Mouse (Mus musculus) neural tube, embryonic 11.5 days (tissue): ENCODE measurements around the gene Psmc3. TPM values are rescaled to one million over a fixed set of nuclear protein-coding genes. Genes with fewer than 3 reads are reported as not detected.
A peak's percentile ranks its signal among the peaks of the same experiment; 100 is the strongest.
"Not testable (repeated sequence)": the region's sequence is repeated elsewhere in the genome, so short reads cannot be mapped to it uniquely, and the experiment has no call there.

Experiments used
- ATAC-seq: fragments of 200-750 bp; cut with Nextera tagmentation; 2 replicates; pipeline ENCODE4 v1.8.0; 2017; ENCODE audit warnings: moderate number of reproducible peaks, mild to moderate bottlenecking, moderate TSS enrichment, moderate library complexity; ENCODE audit not compliant: insufficient read depth, low FRiP score, low TSS enrichment
- DNase-seq: peaks from one replicate; pipeline ENCODE4 v3.0.0-alpha.2; 2015; ENCODE audit warnings: low spot score
- H3K27ac ChIP-seq: fragments of 300-500 bp; sonication (generic); 2 replicates; pipeline ENCODE4 v1.5.1; 2014; ENCODE audit warnings: low read depth, mild to moderate bottlenecking, low read length
- H3K27me3 ChIP-seq: fragments of 300-500 bp; sonication (generic); 2 replicates; pipeline ENCODE4 v1.6.1; 2014; ENCODE audit warnings: mild to moderate bottlenecking, low read length, mixed read lengths; ENCODE audit not compliant: control insufficient read depth, insufficient read depth
- H3K36me3 ChIP-seq: fragments of 300-500 bp; sonication (generic); 2 replicates; pipeline ENCODE4 v1.6.1; 2014; ENCODE audit warnings: mild to moderate bottlenecking, low read length, moderate library complexity, mixed read lengths; ENCODE audit not compliant: control insufficient read depth, insufficient read depth
- H3K4me1 ChIP-seq: fragments of 300-500 bp; sonication (generic); 2 replicates; pipeline ENCODE4 v1.6.1; 2014; ENCODE audit warnings: low read length, mixed read lengths; ENCODE audit not compliant: control insufficient read depth, insufficient read depth
- H3K4me2 ChIP-seq: fragments of 300-500 bp; sonication (generic); 2 replicates; pipeline ENCODE4 v1.6.1; 2014; ENCODE audit warnings: low read depth, mild to moderate bottlenecking, moderate library complexity
- H3K4me3 ChIP-seq: fragments of 300-500 bp; sonication (generic); 2 replicates; pipeline ENCODE4 v1.5.1; 2014; ENCODE audit warnings: low read depth, low read length
- H3K9ac ChIP-seq: fragments of 300-500 bp; sonication (generic); 2 replicates; pipeline ENCODE4 v1.6.1; 2014; ENCODE audit warnings: mild to moderate bottlenecking, low read length
- H3K9me3 ChIP-seq: fragments of 300-500 bp; sonication (generic); 2 replicates; pipeline ENCODE4 v1.6.1; 2016; ENCODE audit warnings: low read length; ENCODE audit not compliant: control insufficient read depth
- WGBS: fragments of 180-500 bp; shearing (Covaris S2); extraction: QIAGEN DNeasy Blood & Tissue Kit; methylation state at CpG from one replicate; pipeline ENCODE4 v1.1.7; 2014; 5-methylcytosine and 5-hydroxymethylcytosine counted together
- polyA plus RNA-seq: library from polyadenylated mRNA; unstranded; fragments of >200 nt; fragmentation: Nextera tagmentation; extraction: Ambion mirVana; gene quantifications from 2 replicates; pipeline ENCODE4 v1.2.1, GENCODE M21; 2014

Gene Psmc3
- polyA plus RNA-seq, 1 experiment from 2014 or later: 387 TPM

DNA sequence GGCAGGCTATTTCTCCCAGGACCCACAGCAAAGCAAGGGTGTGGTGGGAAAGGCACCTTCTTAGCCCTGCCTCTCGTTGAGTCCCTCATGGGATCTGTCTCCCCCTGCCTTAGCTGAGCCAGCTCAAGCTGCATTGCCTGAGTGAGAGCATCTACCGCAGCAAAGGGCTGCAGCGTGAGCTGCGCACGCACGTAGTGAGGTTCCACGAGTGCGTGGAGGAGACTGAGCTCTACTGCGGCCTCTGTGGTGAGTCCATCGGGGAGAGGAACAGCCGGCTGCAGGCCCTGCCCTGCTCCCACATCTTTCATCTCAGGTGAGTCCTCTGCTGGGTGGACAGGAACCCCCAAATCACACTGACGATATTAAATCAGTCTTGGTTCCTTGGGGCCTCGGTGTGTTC lies 9.1 kb upstream of the Psmc3 start:
- no peak overlapping the region for H3K4me3 ChIP-seq
- no peaks in the 10 kb centered on the region for H3K27me3 ChIP-seq
- DNase-seq (no peak), ATAC-seq (no peak)
- H3K27ac ChIP-seq: no peak overlapping the region
- H3K4me2 ChIP-seq: no peak overlapping the region
- no peaks in the 10 kb centered on the region for H3K9me3 ChIP-seq
- no peaks in the 10 kb centered on the region for H3K4me1 ChIP-seq
- 85% methylated on average over 13 of the region's 13 CpGs for WGBS
- no peaks in the 10 kb centered on the region for H3K36me3 ChIP-seq
- H3K9ac ChIP-seq: no peak overlapping the region

DNA sequence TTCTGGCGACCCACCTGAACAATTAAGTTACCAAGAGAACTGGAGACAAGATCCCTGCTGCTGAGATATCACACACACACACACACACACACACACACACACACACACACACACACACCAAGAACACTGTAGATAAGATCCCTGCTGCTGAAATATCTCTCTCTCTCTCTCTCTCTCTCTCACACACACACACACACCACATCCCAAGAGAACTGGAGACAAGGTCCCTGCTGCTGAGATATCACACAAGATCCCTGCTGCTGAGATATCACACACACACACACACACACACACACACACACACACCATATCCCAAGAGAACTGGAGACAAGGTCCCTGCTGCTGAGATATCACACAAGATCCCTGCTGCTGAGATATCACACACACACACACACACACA lies 8.0 kb upstream of the Psmc3 start:
- not testable (repeated sequence) for H3K27me3 ChIP-seq, H3K36me3 ChIP-seq, DNase-seq, H3K9ac ChIP-seq, H3K27ac ChIP-seq, ATAC-seq, H3K9me3 ChIP-seq, H3K4me3 ChIP-seq, H3K4me1 ChIP-seq, H3K4me2 ChIP-seq
- WGBS: 88% methylated on average over 1 of the region's 1 CpGs

DNA sequence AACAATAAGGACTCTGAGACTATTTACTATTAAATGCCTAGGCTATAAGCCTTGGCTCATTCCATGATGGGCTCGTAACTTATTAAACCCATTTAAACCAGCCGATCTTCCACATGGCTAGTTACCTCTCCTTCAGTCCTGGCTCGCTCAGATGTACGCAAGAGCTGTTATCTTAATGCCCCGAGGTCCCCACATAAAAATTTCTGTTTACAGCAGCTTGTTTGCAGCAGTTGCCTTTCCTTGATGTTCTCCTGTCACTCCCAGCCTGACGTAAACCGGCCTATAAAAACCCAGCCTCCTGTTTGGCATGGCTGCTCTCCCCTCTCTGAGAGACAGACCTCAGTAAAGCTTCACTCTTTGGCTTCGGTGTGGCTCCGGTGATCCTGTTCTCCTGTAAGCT lies 6.5 kb upstream of the Psmc3 start:
- DNase-seq (no peak), ATAC-seq (no peak)
- H3K27ac ChIP-seq: no peak overlapping the region
- no peaks in the 10 kb centered on the region; the same call in 1 of the 2 replicates for H3K36me3 ChIP-seq
- no peak overlapping the region for H3K9ac ChIP-seq
- H3K27me3 ChIP-seq: no peaks in the 10 kb centered on the region
- H3K4me1 ChIP-seq: no peaks in the 10 kb centered on the region
- 81% methylated on average over 9 of the region's 9 CpGs for WGBS
- no peak overlapping the region for H3K4me2 ChIP-seq
- no peak overlapping the region for H3K4me3 ChIP-seq
- no peaks in the 10 kb centered on the region for H3K9me3 ChIP-seq

DNA sequence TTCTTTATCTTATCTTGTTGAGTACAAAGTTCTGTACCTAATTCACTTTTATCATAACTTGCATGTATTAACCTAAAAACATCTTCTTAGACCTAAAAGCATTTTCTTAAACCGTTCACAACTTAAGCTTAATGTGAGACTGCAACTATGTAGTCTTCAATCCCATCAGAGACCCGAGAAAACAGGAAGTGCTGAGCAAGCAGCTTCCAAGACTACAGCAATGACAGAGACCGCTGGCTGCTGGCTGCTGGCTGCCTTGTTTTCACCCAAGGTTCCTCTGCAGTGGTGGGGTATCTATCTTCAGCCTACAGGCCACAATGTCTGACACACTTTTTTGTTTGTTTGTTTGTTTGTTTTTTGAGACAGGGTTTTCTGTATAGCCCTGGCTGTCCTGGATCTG lies 1.9 kb upstream of the Psmc3 start:
- H3K4me1 ChIP-seq: peaks cover 7% of the 10 kb centered on the region
- H3K9ac ChIP-seq: no peak overlapping the region
- H3K4me2 ChIP-seq: no peak overlapping the region
- peaks cover 8% of the 10 kb centered on the region for H3K36me3 ChIP-seq
- DNase-seq: no peak
- WGBS: 87% methylated on average over 3 of the region's 3 CpGs
- no peak overlapping the region for H3K27ac ChIP-seq
- ATAC-seq: no peak
- no peaks in the 10 kb centered on the region for H3K9me3 ChIP-seq
- no peaks in the 10 kb centered on the region for H3K27me3 ChIP-seq
- H3K4me3 ChIP-seq: no peak overlapping the region

DNA sequence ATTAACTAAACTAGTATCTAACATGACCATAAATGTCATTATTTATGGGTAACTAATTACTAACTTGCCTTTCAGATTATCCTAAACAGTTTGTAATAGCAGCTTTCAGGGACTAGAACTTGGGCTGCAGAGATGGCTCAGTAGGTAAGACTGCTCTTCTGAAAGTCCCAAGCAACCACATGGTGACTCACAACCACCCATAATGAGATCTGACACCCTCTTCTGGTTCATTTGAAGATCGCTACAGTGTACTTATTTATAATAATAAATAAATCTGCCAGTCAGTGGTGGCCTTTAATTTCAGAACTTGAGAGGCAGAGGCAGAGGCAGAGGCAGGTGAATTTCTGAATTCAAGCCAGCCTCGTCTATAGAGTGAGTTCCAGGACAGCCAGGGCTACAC lies 1.1 kb upstream of the Psmc3 start:
- 69% methylated on average over 2 of the region's 2 CpGs for WGBS
- H3K27ac ChIP-seq: no peak overlapping the region

DNA sequence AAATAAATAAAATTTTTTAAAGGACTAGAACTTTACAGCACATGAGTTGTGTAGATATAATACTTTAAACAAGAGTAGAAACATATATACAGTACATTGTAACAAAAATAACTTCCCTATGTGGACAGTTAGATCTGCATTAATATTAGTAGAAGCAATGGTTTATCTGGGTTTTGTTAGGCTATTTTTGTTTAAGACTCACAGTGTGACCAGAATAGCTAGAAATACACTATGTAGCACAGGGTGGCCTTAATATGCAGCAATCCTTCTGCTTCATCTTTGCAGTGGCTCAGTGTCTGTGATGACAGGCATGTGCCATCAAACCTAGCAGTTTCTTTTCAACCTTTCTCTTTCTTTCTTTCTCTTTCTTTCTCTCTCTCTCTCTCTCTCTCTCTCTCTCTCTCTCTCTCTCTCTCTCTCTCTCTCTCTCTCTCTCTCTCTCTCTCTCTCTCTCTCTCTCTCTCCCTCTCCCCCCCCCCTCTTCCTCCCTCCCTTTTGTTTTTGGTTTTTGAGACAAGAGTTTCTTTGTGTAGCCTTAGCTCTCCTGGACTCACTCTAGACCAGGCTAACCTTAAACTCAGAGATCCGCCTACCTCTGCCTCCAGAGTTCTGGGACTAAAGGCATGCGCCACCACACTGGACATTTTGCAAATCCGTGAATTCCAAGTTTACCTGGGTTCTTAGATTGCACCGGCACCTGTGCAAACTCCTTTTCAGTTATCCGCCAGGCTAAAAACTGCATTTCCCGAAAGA lies 452 bp upstream of the Psmc3 start:
- DNase-seq (no peak), ATAC-seq (peak; percentile 80)
- Histone ChIP-seq H3K9me3 (no peaks in the 10 kb centered on the region), H3K4me3 (peak overlapping the region; percentile 75), H3K4me2 (peak overlapping the region; percentile 89), H3K4me1 (peaks cover 7% of the 10 kb centered on the region), H3K36me3 (peaks cover 12% of the 10 kb centered on the region), H3K27ac (no peak overlapping the region), H3K9ac (peak overlapping the region; percentile 84), H3K27me3 (no peaks in the 10 kb centered on the region)
- WGBS: under 1% methylated on average over 6 of the region's 6 CpGs

More for the DNA sequence above, 1.1 kb upstream of the Psmc3 start:
- H3K4me3 ChIP-seq: no peak overlapping the region
- peaks cover 7% of the 10 kb centered on the region for H3K4me1 ChIP-seq
- peaks cover 10% of the 10 kb centered on the region for H3K36me3 ChIP-seq
- no peak overlapping the region for H3K9ac ChIP-seq
- ATAC-seq (no peak), DNase-seq (no peak)
- H3K9me3 ChIP-seq: no peaks in the 10 kb centered on the region
- H3K27me3 ChIP-seq: no peaks in the 10 kb centered on the region
- no peak overlapping the region for H3K4me2 ChIP-seq

DNA sequence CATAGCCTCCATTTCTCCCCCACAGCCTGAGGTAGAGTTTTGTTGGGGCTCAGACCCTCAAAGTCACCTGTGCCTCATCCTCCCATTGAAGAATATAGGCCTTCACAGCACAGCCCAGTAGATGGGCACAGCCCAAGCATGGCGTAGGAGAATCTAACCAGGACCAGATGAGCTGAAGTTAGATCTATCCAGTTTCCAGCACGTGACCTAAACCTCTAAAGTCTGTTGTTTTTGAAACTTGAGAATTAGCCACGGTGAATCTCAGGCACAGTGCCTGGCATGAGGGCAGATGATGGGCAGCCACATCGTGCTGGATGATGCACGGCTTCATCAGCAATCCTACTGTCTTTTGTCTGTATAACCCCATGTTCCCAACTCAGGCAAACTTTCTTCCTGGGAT lies 4.6 kb downstream of the Psmc3 start:
- H3K9ac ChIP-seq: no peak overlapping the region
- H3K27ac ChIP-seq: no peak overlapping the region
- WGBS: 84% methylated on average over 5 of the region's 5 CpGs
- H3K9me3 ChIP-seq: no peaks in the 10 kb centered on the region
- no peaks in the 10 kb centered on the region for H3K27me3 ChIP-seq
- peaks cover 33% of the 10 kb centered on the region for H3K36me3 ChIP-seq
- ATAC-seq: no peak
- no peak overlapping the region for H3K4me2 ChIP-seq
- peaks cover 7% of the 10 kb centered on the region for H3K4me1 ChIP-seq
- DNase-seq: no peak
- H3K4me3 ChIP-seq: no peak overlapping the region

DNA sequence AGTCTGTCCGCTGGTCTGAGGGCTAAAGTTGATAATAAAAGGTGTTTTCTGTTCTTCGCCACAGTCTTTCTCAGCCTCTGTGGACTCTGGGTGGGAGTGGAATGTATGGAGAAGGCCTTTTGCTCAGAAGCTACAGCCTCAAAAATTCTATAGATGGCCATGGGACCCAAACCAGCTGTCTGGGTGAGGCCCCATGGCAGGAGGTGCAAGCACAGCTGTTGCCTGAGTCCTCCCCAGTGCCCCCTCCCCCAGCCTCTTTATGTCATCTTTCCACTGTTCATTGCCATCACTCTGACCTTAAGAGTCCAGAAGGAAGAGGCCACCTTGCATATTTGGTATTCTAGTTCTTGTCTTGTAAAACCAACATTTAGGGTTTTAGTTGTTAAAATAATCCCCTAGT lies 5.6 kb downstream of the Psmc3 start:
- Histone ChIP-seq H3K9me3 (no peaks in the 10 kb centered on the region), H3K36me3 (peaks cover 37% of the 10 kb centered on the region), H3K4me1 (peaks cover 7% of the 10 kb centered on the region), H3K27me3 (no peaks in the 10 kb centered on the region), H3K9ac (no peak overlapping the region), H3K27ac (no peak overlapping the region), H3K4me2 (no peak overlapping the region), H3K4me3 (no peak overlapping the region)
- 96% methylated on average over 2 of the region's 2 CpGs for WGBS
- ATAC-seq (no peak), DNase-seq (no peak)

DNA sequence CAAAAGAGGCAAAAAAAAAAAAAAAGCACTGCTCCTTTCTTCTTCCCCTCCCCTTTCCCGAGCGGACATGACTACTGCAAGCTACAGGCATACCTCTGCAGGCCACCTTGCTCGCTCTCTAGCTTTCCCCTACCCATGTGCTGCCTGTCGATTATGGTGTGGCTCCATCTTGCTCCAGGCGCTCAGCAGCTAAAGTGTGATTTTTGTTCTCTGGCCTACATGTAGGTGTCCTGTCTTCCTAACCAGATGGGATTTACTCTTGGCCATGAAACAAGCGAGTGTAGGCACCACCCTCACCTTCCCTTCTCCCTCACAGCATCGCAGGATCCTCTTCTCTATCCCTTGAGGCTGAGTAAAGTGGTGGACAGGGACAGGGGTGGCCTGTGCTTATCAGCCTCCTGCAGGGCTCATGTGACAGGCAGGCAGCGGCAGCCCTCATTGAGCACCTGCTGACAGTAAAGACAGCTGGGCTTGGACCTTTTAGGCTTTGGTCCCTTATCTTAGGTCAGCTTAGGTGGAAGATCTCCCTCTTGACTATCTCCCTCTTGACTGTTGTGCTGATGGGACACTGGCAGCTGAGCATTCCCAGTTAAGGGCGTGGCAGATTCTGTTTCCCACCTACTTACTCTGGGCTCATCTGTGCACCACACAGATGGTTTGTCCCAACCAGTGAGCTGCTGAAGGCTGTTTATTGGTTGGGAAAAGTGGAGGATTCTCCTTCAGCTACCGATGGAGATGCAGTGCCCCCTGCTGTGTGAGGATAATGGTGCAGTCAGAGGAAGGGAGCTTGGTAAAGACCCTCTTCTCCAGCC lies 6.9 kb downstream of the Psmc3 start:
- Histone ChIP-seq H3K9ac (no peak overlapping the region), H3K4me2 (no peak overlapping the region), H3K9me3 (no peaks in the 10 kb centered on the region), H3K4me1 (no peaks in the 10 kb centered on the region), H3K36me3 (peaks cover 37% of the 10 kb centered on the region), H3K4me3 (no peak overlapping the region), H3K27ac (no peak overlapping the region), H3K27me3 (no peaks in the 10 kb centered on the region)
- ATAC-seq (peak; percentile 40; the same call in 1 of the 2 replicates), DNase-seq (peak; percentile 70)
- WGBS: 82% methylated on average over 10 of the region's 10 CpGs
